Mouse (Mus musculus): Measurements from ENCODE around the gene Stk24. TPM values are rescaled to one million over a fixed set of nuclear protein-coding genes. Genes with fewer than 3 reads are reported as not detected.

The Stk24 gene
- total RNA-seq, 4 experiments from 2014 or later, result 62.3 to 71.6 (median 64.9) TPM

DNA sequence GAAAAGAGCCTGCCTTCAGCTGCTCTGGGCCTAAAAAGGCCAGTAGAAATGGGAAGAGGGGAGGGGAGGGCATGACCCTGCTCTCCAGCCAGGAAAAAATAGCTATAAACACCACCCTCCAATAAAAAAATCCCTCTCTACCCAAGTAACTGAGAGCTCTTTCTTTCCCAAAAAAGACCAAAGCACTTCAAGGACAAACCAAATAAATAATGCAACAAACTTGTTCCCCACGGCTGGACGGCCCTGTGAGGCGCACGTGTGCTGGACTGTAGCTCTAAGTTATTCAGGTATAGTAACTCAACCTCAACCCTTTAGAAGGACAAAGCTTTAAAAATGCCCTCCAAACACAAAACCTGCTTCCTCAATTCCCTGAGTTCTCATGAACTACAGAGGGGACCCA lies 28.1 kb downstream of the Stk24 start:
- no peak for DNase-seq (ENCODE audit: low spot score in 2 of 2)

DNA sequence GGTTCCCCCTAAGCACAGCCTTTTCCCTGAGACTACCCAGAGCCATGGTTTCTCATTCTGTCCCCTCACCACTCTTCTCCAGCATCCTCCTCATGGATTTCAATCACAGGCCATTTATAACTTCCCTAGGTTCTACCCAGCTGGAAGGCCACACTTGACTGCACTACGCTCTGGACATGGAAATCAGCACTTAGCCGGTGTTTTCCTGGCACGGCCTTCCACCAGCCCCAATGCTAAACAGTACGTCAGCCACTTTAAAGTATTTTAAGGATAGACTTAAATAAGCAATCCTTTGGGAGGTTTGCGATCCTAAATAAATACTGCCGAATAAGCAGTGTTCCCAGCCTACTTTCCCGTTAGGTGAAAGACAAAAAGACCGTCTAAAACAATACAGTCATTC lies 29.8 kb downstream of the Stk24 start:
- DNase-seq (ENCODE audit: low spot score in 2 of 2), result no peak

DNA sequence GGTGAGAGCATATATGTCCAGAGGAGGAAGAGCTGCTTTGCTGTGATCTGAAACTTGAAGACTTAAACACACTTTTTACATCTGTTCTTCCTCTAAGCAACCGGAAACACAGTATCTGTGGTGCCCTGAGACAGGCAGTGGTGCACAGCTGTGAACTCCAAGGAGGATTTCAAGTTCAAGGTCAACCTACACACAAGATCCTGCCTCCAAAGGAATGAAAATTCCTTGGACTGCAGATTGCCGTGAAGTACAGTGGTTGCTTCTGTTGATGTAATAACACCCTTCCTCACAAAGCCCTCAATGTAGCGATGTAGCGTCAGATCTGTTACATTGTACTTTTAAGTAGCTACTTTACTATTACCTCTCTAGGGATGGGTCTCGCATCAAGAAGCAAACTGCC lies 30.5 kb downstream of the Stk24 start:
- no peak for DNase-seq (ENCODE audit: low spot score in 2 of 2)

DNA sequence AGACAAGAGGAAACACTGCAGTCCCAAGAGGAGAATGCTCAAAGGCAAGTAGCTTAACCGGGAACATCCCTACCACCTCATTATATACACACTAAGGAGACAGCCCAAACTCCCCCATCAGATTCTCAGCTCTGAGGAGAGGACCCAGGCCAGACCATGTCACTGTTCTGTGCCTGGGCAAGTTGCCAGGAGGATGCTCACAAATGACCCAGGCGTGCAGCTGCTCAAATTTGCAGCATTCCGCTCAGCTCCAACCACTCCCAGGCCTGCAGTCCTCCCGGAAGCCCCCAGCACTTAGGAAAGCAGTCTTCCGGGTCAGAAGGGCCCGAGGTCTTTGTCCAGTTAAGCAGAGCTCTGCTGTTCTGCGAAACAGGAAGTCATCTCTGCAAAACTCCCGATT lies 31.6 kb downstream of the Stk24 start:
- no peak for DNase-seq (ENCODE audit: low spot score in 2 of 2)

DNA sequence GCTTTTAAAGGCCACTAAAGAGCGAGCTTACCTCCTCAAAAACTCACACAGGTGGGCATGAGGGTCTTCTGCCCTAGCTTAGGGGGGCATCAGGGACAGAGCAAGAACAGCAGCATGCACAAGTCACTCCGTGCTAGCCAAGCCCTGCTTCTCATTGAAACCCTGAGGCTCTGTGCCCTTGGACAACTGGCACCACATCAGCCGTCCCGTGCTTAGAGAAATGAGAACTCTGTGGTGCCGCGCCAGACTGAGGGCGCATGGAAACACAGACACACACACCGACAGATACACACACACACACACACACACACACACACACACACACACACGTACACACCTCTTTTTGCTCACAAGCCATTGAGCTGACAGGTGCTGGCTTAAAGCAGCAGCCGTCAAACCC lies 32.7 kb downstream of the Stk24 start:
- DNase-seq (ENCODE audit: low spot score in 2 of 2), result no peak

DNA sequence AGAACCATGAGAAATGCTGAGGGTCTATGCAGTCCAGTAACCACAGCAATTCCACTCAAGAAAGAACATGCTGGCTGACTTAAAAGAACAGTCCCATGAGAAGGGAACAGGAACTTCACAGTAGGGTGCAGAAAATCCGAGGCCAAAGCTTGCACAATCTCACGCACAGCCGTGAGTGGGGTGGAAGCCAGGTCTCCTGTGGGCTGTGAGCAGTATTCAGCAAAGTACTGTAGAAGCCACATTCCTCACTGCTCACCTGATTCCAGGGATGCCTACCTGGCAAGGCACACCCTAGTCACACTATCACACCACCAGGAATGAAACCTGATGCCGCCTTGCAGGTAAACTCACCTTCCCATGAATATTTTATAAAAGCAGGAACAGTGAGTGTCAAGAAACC lies 33.2 kb downstream of the Stk24 start:
- DNase-seq (ENCODE audit: low spot score in 2 of 2), result no peak

DNA sequence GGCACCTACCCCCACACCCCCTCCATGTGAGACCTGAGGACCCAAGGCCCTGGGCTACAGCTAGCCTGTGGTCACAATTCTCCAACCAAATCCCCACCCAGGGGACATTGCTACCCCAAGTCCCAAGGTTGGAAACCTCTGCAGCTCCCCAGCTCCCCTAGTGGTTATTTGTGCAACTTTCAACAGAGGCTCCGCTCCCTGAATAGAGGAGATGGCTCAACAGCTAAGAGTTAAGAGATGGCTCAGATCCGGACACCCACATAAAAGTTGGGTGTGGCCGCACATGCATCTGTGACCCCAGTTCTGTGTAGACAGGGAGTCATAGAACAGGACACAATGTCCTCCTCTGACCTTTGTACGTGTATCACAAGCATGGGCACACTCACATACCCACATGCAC lies 33.8 kb downstream of the Stk24 start:
- DNase-seq (ENCODE audit: low spot score in 2 of 2), result no peak

DNA sequence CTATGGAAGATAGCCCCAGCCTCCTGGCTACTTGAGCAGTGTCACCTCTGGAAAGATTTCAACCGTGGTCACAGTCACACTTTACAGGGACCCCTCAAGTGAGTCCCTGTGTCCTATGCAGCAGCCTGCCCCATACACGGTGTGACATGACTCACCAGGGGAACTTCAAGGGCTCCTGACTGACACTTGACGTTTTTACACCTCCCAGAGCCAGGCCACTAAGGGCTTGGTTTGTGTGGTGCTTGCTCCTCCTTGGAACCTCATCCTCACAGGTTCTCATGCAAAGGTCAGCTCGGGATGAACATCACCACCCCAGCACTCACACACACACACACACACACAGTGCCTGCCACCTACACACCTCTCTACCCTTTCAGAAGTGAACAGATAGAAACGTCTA lies 34.9 kb downstream of the Stk24 start:
- no peak for DNase-seq (ENCODE audit: low spot score in 2 of 2)

DNA sequence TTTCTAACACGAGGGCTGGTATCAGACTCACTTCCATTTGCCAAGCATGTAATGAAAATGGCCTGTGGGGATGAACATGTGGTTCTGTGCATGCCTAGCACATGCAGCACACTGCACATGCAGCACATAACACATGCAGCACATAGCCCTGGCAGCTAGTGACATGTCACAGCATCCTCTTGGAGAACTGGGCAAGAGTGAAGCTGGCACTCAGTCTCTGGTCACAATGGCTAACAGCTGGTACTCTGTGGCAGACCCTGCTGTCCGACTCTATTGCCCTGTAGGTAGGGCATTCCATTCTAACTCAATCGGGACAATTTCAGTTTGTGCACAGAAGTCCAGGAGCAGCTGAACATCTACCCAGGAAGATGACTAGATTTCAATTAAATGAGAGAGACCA lies 36.9 kb downstream of the Stk24 start:
- no peak for DNase-seq (ENCODE audit: low spot score in 2 of 2)

DNA sequence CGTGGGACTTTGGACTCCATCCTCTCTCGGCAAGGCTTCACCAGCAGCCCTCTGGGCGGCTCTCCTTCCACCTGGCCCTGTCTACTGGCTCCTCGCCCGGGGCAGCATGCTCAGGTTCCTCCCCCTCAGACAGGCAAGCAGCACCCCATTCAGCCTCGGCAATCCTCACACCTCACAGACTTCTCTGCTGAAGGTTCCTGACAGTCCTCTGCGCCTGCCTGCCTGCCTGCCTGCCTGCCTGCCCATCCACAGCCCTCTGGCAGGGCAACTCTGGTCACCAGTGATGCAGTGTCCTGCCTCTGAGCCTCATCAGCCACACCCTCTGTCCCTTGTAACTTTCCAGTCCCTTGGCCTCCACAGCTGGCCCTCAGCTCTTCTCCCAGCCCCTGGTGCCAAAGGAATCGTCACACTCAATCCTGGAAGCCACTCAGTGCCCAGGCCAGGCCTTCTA lies 39.8 kb downstream of the Stk24 start:
- DNase-seq (ENCODE audit: low spot score in 2 of 2), result no peak

DNA sequence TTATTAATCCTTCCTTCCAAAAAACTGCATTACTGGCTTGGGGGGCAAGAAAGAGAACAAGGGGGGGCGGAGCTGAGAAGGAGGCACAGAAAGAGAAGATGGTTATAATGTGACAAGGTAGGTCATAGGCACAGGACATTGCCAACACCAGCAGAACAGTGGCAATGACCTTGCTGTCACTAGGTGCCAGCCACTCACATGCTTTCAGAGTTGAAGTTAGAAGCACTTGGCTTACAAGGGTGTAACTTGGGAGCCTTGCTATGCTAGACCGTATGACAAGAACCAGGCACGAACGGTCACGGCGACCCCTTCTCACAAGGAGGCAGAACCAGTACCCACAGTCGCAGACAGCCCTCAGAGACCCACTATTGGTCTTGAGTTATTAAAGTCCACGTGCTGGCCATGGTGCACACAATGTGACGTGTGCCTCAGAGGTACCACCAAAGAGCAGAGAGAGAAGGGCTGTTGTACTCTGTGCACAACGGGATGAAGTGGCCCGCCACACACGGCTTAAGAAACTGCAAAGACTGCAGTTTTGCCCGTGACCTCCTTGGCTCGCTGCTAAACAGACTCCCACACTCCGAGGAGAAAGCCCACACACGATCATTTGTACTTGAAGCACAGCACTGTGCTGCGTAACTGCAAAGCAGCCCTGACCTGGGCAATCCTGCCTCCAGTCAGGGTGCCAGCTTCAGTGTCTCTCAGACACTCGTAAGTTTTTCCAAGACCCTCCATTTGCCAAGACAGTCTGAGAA lies 40.8 kb downstream of the Stk24 start:
- no peak for DNase-seq (ENCODE audit: low spot score in 2 of 2)

DNA sequence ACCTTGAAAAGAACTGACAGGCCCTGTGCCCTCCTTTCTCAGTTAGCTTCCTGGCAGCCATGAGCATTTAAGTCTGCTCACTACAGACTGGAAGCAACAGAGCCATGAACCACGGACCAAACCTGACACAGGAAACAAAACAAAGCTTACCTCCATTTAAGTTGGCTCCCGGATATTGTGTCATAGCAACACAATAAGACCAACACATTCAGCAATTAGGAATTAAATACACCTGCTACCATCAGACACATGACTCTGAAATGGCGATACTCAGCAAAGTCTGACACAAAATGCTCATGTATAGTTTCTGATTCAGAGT lies 49.8 kb downstream of the Stk24 start:
- no peak for DNase-seq (ENCODE audit: low spot score in 2 of 2)

DNA sequence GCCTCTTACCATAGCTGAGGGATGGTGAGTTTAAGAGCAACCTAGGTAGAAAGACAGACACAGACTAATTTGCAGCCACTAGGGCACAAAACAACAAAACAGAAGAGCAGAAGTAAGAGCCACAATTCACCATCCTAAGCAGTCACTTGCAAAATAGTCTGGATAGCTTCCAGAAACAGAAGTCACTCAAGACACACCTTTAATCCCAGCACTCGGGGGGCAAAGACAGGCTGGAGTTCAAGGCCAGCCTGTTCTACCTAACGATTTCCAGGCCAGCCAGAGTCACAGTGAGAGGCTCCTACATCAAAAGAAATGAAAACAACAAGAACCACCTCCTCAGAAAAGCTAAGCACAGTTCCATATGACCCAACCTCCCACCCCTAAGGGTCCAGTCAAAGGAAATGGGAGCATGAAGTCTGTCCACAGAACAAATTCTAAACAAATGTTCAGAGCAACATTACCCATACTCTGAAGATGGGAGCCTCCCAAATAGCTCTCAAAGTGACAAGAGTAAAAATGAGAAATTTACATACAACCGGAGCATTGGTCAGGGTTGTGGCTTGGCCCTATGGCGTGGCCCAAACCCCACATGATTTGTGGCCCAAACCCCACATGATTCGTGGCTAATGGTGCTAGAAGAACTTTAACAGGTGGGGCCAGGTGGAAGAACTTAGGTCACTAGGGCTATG lies 50.3 kb downstream of the Stk24 start:
- no peak for DNase-seq (ENCODE audit: low spot score in 2 of 2)

DNA sequence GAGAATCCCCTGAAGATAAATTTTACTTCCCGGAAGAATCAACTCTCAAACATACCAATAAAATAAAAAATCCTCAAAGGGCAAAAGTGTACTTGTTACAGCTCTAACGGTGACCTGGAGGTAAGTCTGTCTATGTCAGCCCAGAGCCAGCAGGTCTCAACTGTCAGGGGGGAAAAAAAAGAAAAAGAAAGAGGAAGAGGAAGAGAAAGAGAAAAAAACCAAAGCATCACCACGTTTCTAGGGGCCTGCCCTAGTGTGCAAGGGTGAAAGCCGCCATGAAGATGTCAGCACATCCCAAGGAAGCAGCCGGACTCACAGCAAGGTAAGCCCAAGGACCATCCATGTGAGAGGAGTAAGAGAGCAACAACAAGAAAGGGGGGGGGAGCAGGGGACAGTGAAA lies 50.9 kb downstream of the Stk24 start:
- DNase-seq (ENCODE audit: low spot score in 2 of 2), result no peak

DNA sequence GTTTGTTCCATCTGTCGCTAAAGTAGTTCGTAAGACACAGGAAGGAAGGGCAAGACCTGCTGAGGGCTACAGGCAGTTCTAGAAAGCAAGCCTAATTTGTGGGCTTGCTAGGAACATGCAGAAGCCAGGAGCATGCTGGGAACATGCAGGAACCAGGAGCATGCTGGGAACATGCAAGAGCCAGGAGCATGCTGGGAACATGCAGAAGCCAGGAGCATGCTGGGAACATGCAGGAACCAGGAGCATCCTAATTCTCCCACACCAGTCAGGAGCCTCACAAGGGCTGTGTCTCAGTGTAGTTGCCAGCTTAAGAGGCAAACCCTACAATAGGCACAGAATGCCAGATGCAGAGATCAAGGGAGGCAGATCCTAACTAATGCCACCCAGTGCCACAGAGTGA lies 53.4 kb downstream of the Stk24 start:
- no peak for DNase-seq (ENCODE audit: low spot score in 2 of 2)

DNA sequence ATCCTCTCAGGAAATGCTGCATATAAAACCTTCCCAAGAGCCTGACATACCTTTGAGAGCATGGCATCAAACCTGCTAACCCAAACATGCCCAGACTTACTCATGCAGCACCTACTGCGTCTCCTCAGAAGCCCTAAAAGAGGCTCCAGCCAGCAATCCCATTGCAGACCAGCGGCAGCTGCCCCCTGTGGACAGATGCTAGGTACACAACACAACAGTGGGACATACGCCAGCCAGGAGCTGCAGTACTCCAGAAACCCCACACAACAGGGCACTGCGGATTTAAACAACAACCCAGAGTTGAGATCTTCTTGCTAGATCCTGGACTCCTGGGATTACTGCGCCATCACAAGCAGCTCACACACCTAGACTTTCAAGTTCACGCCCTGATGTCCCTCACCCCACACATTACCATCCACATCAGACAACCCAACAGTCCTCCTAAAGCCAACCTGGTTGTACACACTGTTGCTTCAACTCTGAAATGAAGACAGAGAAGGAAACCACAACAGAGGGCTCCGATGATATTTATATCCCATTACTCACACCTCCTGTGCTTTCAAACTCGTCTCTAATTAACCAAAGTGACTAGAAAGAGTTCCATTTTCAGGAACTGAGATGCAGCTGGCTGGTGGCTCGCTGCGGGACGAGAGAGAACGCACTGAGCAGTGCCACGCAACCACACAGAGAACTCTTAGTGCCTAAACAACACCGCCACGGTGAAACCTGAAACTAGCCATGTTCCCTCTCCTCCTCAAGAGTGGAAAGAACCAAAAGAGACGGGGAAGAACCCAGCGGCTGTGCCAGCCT lies 55.1 kb downstream of the Stk24 start:
- peak in 1 of 2 experiments; percentile 31 for DNase-seq (ENCODE audit: low spot score in 2 of 2)

DNA sequence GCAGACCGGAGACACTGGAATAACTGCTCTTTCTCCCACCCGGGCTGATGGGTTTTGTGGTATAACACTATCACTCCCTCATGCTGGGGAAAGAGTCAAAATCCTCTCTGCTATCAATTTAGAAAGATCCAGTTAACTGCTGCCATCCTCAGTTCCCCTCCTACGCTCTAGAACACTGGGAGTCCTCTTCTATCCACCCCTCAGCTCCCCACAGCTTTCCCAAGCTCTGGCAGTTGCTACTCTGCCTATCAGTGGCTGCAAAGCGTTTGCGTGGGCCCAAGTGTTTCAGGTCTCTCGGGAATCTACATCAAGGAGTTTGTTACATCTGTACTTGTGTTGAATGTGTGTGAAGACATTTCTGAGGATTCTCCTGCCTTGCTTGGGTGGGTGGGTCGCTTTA lies 57.2 kb downstream of the Stk24 start:
- peak; percentile 34 to 86 for DNase-seq (ENCODE audit: low spot score in 2 of 2)

DNA sequence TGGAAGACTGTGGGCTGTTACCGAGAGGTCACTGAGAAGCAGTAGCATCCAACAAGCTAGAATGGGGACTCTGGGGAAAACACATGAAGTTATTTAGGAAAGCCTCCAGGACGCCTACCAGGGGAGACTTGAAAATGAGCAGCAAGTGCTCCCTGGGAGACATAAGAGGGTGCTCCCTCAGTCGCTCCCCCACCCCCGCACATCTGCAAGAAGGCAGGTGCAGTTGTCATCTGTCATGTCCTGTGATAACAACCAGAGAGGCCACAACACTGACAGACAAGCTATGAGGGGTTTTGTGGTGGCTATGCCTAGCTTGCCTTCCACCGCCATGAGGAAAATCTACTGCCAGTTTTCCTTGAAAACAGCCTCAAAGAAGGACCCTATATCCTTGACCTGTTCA lies 57.7 kb downstream of the Stk24 start:
- DNase-seq (ENCODE audit: low spot score in 2 of 2), result no peak

DNA sequence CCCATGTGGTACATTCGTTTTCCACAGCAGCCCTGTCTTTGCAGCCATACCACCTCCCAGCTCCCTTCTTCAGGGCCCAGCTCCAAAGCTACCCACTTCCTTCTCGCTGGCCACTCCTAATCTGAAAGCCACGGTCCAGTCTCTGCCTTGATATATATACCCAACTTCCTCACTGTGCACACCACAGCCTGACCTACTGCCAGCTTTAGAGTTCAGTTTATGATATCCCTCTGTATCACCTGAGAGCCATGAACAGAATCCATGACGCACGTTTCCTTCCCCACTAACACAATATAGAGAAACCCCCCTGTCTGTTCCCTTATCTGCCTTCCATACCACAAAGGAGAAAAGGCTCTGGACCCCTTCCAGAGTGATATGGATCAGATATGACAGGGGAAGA lies 61.4 kb downstream of the Stk24 start:
- no peak for DNase-seq (ENCODE audit: low spot score in 2 of 2)

DNA sequence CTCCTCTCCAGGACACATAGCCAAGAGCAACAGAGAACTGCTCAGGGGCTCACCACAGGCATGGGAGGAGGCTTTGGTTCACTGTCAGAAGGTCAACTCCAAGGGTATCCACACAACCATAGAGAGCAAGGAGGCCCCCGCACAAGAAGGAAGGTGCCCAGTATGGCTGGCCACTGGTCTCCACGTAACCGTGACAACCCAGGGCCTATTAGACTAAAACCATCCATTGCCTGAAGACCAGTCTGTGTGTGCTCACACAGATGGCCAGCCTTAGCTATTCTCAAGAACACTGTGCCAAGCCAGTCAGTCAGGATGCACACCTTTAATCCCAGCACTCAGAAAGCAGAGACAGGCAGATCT lies 62.5 kb downstream of the Stk24 start:
- no peak for DNase-seq (ENCODE audit: low spot score in 2 of 2)

DNA sequence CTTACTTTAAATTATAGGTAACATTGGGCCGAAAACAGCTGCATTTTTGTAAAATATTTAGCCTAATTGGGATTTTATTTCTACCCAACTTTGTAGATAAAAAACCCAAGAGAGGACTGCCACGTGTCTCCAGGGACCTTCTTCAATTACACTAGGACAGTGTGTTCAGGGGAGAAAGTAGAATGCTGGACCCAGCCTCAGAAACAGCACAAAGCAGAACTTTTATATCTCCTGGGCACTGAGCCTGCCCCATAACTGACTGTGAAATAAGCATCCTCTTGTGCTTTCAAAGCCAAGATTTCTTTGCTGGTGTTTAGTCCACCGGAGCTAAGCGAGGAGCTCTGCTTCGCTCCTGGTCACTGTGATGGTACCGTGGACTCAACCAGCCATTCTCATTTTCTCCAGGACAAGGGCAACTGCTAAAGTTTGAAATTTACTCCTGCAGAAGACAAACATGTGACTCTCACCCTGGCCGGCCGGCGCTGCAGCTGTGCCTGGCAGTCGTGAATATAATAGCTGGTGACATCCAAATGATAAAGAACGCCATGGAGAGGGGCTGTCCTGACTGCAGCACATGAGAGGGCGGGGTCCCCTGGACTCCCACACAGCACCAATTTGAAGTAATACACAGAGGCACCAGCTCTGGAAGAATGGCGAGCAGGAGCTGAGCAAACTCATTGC lies 63.0 kb downstream of the Stk24 start:
- DNase-seq (ENCODE audit: low spot score in 2 of 2), result no peak

DNA sequence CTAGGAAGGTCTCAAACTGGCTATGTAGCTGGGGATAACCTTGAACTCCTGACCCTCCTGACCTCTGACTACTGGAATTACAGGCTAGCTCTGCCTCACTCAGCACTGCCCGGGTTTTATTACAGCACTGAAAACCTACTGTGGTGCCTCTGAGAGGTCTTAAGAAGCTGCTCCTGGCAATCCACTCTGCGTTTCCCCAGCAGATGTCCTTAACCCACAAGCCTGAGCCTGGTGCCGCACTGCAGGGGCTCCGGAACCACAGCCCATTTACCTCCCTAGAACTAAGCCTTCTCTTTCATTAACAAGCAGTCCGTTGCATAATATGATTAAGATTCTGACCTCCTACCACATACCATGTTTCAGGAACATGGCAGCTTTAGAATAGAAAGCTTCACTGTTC lies 63.7 kb downstream of the Stk24 start:
- no peak for DNase-seq (ENCODE audit: low spot score in 2 of 2)

Measured in left cerebral cortex, adult 8-10 months (tissue).